Mouse (Mus musculus) liver, embryonic 18 days (tissue): ENCODE measurements around the gene Vmn2r82. TPM values are rescaled to one million over a fixed set of nuclear protein-coding genes. Genes with fewer than 3 reads are reported as not detected.

Experiments
- polyA plus RNA-seq: library from polyadenylated mRNA; depleted of rRNA; stranded (reverse); fragments of >200 nt; gene quantifications from 2 replicates; pipeline ENCODE4 v1.2.3, GENCODE M21; 2012; rRNA removed

Vmn2r82 gene
- not detected in 2 replicates for polyA plus RNA-seq

GRCm38 (mm10) chr10:79356220-79356619 lies at the start of gene Vmn2r82:
Gene Vmn2r82 (plus strand): TSS chr10:79356520.

Other genes starting within 250 kb of the Vmn2r82 start
- not detected in 2 replicates for gene Vmn2r80, start 207.8 kb upstream of the Vmn2r82 start, polyA plus RNA-seq
- gene Vmn2r81, start 108.8 kb upstream of the Vmn2r82 start, polyA plus RNA-seq = not detected in 2 replicates
- not detected in 2 replicates for gene Vmn2r83, start 112.2 kb downstream of the Vmn2r82 start, polyA plus RNA-seq
- 15.1 and 15.9 TPM in 2 replicates for gene Plpp2, start 177.3 kb downstream of the Vmn2r82 start, polyA plus RNA-seq
- gene Mier2, start 198.7 kb downstream of the Vmn2r82 start, polyA plus RNA-seq = 20.0 and 25.1 TPM in 2 replicates
- not detected in 2 replicates for gene Theg, start 230.8 kb downstream of the Vmn2r82 start, polyA plus RNA-seq